Mouse (Mus musculus) forebrain, embryonic 10.5 days (tissue): ENCODE results near the gene Pelp1. TPM values are rescaled to one million over a fixed set of nuclear protein-coding genes. Genes with fewer than 3 reads are reported as not detected.

Experiments
- DNase-seq: peaks from one replicate; pipeline ENCODE4 v3.0.0-alpha.2; 2017; ENCODE audit warnings: low spot score; ENCODE audit errors: extremely low spot score
- H3K27ac ChIP-seq: fragments of 300-500 bp; sonication (generic); 2 replicates; pipeline ENCODE4 v1.5.1; 2016; ENCODE audit warnings: mild to moderate bottlenecking
- H3K27me3 ChIP-seq: fragments of 300-500 bp; sonication (generic); 2 replicates; pipeline ENCODE4 v1.6.1; 2016; ENCODE audit warnings: mild to moderate bottlenecking; ENCODE audit not compliant: poor library complexity, severe bottlenecking
- H3K36me3 ChIP-seq: fragments of 300-500 bp; sonication (generic); replicated peaks from 2 replicates; pipeline ENCODE4 v1.6.1; 2016; ENCODE audit warnings: mild to moderate bottlenecking, moderate library complexity
- H3K4me1 ChIP-seq: fragments of 300-500 bp; sonication (generic); 2 replicates; pipeline ENCODE4 v1.6.1; 2016
- H3K4me3 ChIP-seq: fragments of 300-500 bp; sonication (generic); 2 replicates; pipeline ENCODE4 v1.5.1; 2016; ENCODE audit warnings: mild to moderate bottlenecking, moderate library complexity
- H3K9me3 ChIP-seq: fragments of 300-500 bp; sonication (generic); 2 replicates; pipeline ENCODE4 v1.6.1; 2016; ENCODE audit warnings: mild to moderate bottlenecking, moderate library complexity
- WGBS: fragments of 180-500 bp; shearing (Covaris S2); methylation state at CpG from one replicate; pipeline ENCODE4 v1.1.7; 2016; 5-methylcytosine and 5-hydroxymethylcytosine counted together
- polyA plus RNA-seq: library from polyadenylated mRNA; unstranded; fragments of >200 nt; fragmentation: Nextera tagmentation; extraction: Ambion mirVana; gene quantifications from 2 replicates; pipeline ENCODE4 v1.2.1, GENCODE M21; 2016

The Pelp1 gene
- polyA plus RNA-seq = 56.2 and 58.8 TPM in 2 replicates

DNA sequence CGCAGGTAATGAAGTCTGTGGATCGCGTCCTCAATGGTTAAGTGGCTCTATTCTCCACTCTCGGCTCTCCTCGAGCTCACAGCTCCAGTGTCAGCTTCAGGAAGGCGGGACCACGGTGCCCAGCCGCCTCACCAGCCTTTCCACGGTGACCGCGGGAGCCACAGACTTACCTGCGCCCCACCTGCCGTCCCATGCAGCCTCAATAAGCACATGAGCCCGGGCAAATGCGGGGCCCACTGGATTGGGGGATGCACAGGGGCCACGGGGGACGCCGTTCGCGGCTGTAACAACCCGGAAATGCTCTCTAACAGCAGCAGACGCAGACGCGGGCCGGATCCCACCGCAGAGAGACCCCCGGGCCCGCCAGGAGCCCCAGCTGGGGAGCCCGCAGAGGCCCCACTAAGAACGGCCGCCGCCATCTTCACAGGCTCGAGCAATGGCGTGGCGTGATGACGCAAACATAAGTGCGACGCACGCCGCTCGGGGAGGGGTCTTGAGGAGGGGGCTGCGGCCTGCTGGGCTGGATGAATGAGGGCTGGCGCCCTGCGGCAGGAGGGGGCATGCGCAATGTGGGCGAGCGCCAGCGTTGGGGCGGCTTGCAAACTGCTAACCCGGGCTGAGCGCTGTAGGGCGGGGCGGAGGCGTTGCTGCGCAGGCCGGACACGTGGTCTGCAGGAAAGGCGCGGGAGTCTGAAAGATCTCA lies at the start of gene Pelp1:
Pelp1 (minus strand) TSS at position 438 of the 703 bp plus-strand sequence.
- DNase-seq = peak; percentile 98

GRCm38 (mm10) chr11:70458688-70459600 lies 49.1 kb upstream of the Pelp1 start, which contains the start of gene Zmynd15:
Zmynd15 (plus strand) TSS chr11:70459433.
- peaks cover 9% of the 10 kb centered on the region for H3K36me3 ChIP-seq
- peaks cover 17% of the 10 kb centered on the region for H3K4me1 ChIP-seq
- WGBS = 20% methylated on average over 32 of the region's 32 CpGs
- H3K27ac ChIP-seq = 0 out of 2 replicates have a peak within 1 kb of the TSS, but pooled peaks have one; percentile 48
- H3K9me3 ChIP-seq = no peaks in the 10 kb centered on the region
- H3K4me3 ChIP-seq = peak within 1 kb of the TSS; percentile 59
- no peak for DNase-seq
- peaks cover 60% of the 10 kb centered on the region for H3K27me3 ChIP-seq

More for the DNA sequence above, at the start of gene Pelp1:
- no peaks in the 10 kb centered on the region for H3K9me3 ChIP-seq
- H3K27ac ChIP-seq = peak within 1 kb of the TSS; percentile 96
- peaks cover 28% of the 10 kb centered on the region for H3K36me3 ChIP-seq
- H3K4me1 ChIP-seq = peaks cover 30% of the 10 kb centered on the region
- peak within 1 kb of the TSS; percentile 100 for H3K4me3 ChIP-seq
- WGBS = under 1% methylated on average over 59 of the region's 59 CpGs
- no peaks in the 10 kb centered on the region for H3K27me3 ChIP-seq

DNA sequence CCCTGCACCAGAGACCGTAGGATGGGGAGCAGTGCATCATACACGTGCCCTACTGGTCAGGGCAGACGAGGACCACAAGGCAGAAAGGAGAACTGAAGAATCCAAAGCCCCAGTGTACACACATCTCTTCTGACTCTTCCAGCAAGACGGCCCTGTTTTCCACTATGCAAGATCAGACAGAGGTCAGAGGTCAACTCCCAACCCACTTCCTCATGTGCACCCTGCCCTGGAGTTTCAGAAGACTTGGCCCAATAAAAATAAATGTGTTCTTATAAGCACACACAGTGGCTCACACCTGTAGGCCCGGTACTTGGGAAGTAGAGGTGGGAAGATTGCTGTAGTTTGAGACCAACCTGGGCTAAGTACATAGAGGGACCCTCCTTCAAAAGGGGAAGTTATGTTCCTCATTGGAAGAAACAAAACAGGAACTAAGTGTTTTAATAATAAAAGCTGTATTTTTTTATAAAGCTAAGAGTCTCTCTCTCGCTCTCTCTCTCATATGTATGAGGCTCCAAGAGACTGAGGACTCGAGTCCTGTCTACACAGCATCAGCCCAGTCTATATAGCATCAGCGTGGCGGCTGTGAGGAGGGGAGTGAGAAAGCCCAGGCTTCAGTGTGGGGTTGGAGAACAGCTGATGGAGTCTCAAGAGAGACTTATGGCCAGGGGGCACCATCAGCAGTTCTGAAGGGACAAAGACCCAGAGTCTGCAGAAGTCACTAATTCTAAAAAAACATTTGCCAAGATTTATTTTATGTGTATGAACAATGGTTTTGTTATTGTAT lies 43.6 kb upstream of the Pelp1 start:
- no peak for DNase-seq
- Histone ChIP-seq H3K9me3 (no peaks in the 10 kb centered on the region), H3K4me1 (peaks cover 28% of the 10 kb centered on the region), H3K36me3 (peaks cover 19% of the 10 kb centered on the region), H3K4me3 (no peak overlapping the region), H3K27ac (no peak overlapping the region), H3K27me3 (peaks cover 10% of the 10 kb centered on the region)
- WGBS = 91% methylated on average over 9 of the region's 9 CpGs

DNA sequence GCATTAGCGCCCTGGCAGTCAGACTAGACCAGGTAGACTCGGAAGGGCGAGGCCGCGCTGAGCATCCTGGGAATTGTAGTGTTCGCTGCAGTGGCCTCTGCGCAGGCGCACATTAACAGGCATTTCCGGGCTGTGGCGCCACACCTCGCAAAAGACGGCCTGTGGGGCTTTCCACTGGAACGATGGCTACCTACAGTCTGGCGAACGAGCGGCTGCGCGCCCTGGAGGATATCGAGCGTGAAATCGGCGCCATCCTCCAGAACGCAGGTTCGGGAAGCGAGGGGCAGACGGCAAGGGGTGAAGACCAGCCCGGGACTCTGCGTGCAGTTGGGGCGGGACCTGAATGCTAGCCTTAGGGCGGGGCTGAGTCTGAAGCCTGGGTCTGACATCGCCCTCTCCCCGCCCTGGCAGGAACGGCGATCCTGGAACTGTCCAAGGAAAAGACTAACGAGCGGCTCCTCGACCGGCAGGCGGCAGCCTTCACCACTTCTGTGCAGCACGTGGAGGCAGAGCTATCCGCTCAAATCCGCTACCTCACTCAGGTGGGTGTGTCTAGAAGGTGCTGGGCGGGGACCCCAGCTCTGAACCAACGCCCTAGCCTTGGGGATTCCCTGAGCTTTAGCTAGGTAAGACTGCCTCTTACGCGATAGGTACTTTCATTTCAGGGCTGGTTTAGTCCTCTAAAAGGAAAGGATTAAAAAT lies 42.1 kb upstream of the Pelp1 start, which contains the start of gene Med11:
Med11 (plus strand) TSS at position 123 of the 702 bp plus-strand sequence.
- DNase-seq = peak; percentile 96
- WGBS = under 1% methylated on average over 46 of the region's 46 CpGs
- H3K4me3 ChIP-seq = peak within 1 kb of the TSS; percentile 84

GRCm38 (mm10) chr11:70450926-70451325 lies 41.1 kb upstream of the Pelp1 start:
- Histone ChIP-seq H3K9me3 (no peaks in the 10 kb centered on the region), H3K27me3 (no peaks in the 10 kb centered on the region), H3K36me3 (peaks cover 19% of the 10 kb centered on the region), H3K4me3 (no peak overlapping the region), H3K4me1 (peaks cover 28% of the 10 kb centered on the region), H3K27ac (no peak overlapping the region)
- no peak for DNase-seq
- 87% methylated on average over 2 of the region's 2 CpGs for WGBS

More for the DNA sequence above, 42.1 kb upstream of the Pelp1 start, which contains the start of gene Med11:
- Histone ChIP-seq H3K27ac (peak within 1 kb of the TSS; percentile 96), H3K27me3 (no peaks in the 10 kb centered on the region), H3K9me3 (no peaks in the 10 kb centered on the region), H3K4me1 (peaks cover 28% of the 10 kb centered on the region), H3K36me3 (peaks cover 19% of the 10 kb centered on the region)

DNA sequence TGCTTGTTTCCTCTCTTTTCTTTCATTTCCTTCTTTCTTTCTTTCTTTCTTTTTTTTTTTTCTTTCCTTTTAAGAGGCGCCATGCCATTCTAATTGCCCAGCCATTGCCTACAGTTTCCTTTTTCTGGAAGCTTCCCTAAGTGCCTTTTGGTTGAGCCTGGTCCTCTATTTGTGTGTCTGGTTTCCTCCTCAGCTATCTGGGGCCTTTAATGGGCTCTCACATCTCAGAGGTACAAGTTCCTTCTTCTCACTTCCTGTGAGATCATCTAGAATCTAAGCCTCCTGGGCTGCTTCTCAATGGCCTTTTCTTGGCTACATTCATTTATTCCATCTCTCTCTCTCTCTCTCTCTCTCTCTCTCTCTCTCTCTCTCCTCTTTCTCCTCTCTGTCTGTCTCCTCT lies 37.5 kb upstream of the Pelp1 start:
- DNase-seq = no peak
- Histone ChIP-seq H3K4me1 (peaks cover 14% of the 10 kb centered on the region), H3K27me3 (no peaks in the 10 kb centered on the region), H3K27ac (no peak overlapping the region), H3K4me3 (no peak overlapping the region), H3K36me3 (no peaks in the 10 kb centered on the region), H3K9me3 (no peaks in the 10 kb centered on the region)
- WGBS = 72% methylated on average over 1 of the region's 1 CpGs

- Histone ChIP-seq H3K9me3 (no peaks in the 10 kb centered on the region), H3K36me3 (peaks cover 5% of the 10 kb centered on the region), H3K4me3 (no peak overlapping the region), H3K27ac (no peak overlapping the region), H3K4me1 (peaks cover 10% of the 10 kb centered on the region), H3K27me3 (no peaks in the 10 kb centered on the region)
- no peak for DNase-seq
- WGBS = 49% methylated on average over 3 of the region's 3 CpGs
These were observed 36.9 kb upstream of the Pelp1 start for GRCm38 (mm10) chr11:70446756-70447155.

GRCm38 (mm10) chr11:70444667-70445066 lies 34.8 kb upstream of the Pelp1 start:
- Histone ChIP-seq H3K9me3 (no peaks in the 10 kb centered on the region), H3K27ac (no peak overlapping the region), H3K4me1 (0 out of 2 replicates have a peak, but pooled peaks cover 3% of the 10 kb centered on the region), H3K36me3 (peaks cover 26% of the 10 kb centered on the region), H3K4me3 (no peak overlapping the region), H3K27me3 (no peaks in the 10 kb centered on the region)
- no peak for DNase-seq
- 83% methylated on average over 6 of the region's 6 CpGs for WGBS

GRCm38 (mm10) chr11:70443964-70444363 lies 34.1 kb upstream of the Pelp1 start:
- Histone ChIP-seq H3K4me1 (0 out of 2 replicates have a peak, but pooled peaks cover 3% of the 10 kb centered on the region), H3K27ac (no peak overlapping the region), H3K4me3 (no peak overlapping the region), H3K9me3 (no peaks in the 10 kb centered on the region), H3K36me3 (peaks cover 33% of the 10 kb centered on the region), H3K27me3 (no peaks in the 10 kb centered on the region)
- no peak for DNase-seq
- 86% methylated on average over 3 of the region's 3 CpGs for WGBS

DNA sequence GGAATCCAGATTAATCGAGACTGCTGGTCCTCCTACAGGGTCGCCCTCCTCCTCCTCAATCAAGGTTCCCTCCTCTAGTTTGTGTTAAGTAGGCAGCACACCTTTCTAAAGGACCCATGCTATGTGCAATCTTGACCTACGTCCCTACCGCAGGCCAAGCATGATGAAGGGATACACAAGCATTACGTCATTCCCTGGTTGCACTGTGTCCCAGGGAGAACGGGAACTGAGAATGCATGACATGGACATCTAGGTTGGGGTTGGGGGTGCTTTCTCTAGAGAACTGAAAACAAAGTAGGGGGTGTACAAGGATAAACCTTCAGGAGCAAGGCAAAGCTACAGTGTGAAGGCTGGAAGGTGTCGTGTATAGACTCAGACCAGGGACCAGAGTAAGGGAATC lies 32.1 kb upstream of the Pelp1 start:
- H3K27ac ChIP-seq = no peak overlapping the region
- no peak for DNase-seq
- H3K36me3 ChIP-seq = peaks cover 54% of the 10 kb centered on the region
- no peaks in the 10 kb centered on the region for H3K27me3 ChIP-seq
- no peak overlapping the region for H3K4me3 ChIP-seq
- 94% methylated on average over 7 of the region's 7 CpGs for WGBS
- H3K4me1 ChIP-seq = 0 out of 2 replicates have a peak, but pooled peaks cover 3% of the 10 kb centered on the region
- H3K9me3 ChIP-seq = no peaks in the 10 kb centered on the region

DNA sequence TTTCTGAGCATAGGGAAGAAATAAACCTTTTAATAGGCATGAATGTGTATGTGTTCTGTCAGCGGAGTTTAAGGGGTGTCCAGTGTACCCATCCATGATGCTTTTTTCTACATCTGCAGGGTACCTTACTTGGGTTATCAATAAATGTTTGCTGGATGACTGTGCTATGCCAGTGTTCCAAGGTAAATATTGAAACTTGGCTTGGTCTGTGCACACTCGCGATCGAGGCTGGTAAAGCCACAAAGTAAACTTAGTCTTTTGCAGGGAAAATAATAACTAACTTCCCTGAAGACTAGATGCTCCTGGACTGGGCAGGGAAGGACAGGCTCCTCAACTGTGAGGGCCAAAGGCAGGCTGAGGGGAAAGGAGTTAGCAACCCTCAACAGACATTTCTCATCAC lies 30.8 kb upstream of the Pelp1 start:
- Histone ChIP-seq H3K27me3 (no peaks in the 10 kb centered on the region), H3K27ac (no peak overlapping the region), H3K4me3 (no peak overlapping the region), H3K36me3 (peaks cover 66% of the 10 kb centered on the region), H3K4me1 (peaks cover under 1% of the 10 kb centered on the region; the same call in 1 of the 2 replicates), H3K9me3 (no peaks in the 10 kb centered on the region)
- DNase-seq = no peak
- 91% methylated on average over 4 of the region's 4 CpGs for WGBS
